Mouse (Mus musculus): Measurements from ENCODE around the gene Napsa. TPM values are rescaled to one million over a fixed set of nuclear protein-coding genes. Genes with fewer than 3 reads are reported as not detected.

Gene Napsa
- total RNA-seq, 1 experiment from 2014 or later: 55.1 TPM

DNA sequence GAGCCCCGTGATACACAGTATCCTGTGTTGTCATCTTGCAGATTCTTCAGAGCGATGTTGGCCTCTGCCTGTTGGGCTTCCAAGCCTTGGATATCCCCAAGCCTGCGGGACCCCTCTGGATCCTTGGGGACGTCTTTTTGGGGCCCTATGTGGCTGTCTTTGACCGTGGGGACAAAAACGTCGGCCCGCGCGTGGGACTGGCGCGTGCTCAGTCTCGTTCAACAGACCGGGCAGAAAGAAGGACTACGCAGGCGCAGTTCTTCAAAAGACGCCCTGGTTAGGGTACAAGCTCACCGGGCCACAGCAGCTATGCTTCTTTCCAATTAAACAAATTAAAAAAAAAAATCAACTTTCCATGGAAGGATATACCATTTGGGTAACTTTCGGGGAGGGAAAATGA lies 14.3 kb downstream of the Napsa start:
- no peak for ATAC-seq (replicated peaks in 1 of 2; ENCODE audit: insufficient read depth in 1 of 2, low FRiP score in 2 of 2, low TSS enrichment in 1 of 2, low read depth in 1 of 2, poor library complexity in 2 of 2, severe bottlenecking in 2 of 2)

- no peak for ATAC-seq (replicated peaks in 1 of 2; ENCODE audit: insufficient read depth in 1 of 2, low FRiP score in 2 of 2, low TSS enrichment in 1 of 2, low read depth in 1 of 2, poor library complexity in 2 of 2, severe bottlenecking in 2 of 2)
Observed at GRCm38 (mm10) chr7:44586930-44587329, 14.8 kb downstream of the Napsa start.

GRCm38 (mm10) chr7:44587676-44588075 lies 15.5 kb downstream of the Napsa start:
- no peak for ATAC-seq (replicated peaks in 1 of 2; ENCODE audit: insufficient read depth in 1 of 2, low FRiP score in 2 of 2, low TSS enrichment in 1 of 2, low read depth in 1 of 2, poor library complexity in 2 of 2, severe bottlenecking in 2 of 2)

GRCm38 (mm10) chr7:44588338-44588737 lies 16.2 kb downstream of the Napsa start:
- ATAC-seq (replicated peaks in 1 of 2; ENCODE audit: insufficient read depth in 1 of 2, low FRiP score in 2 of 2, low TSS enrichment in 1 of 2, low read depth in 1 of 2, poor library complexity in 2 of 2, severe bottlenecking in 2 of 2): no peak

GRCm38 (mm10) chr7:44589149-44589548 lies 17.0 kb downstream of the Napsa start:
- ATAC-seq (replicated peaks in 1 of 2; ENCODE audit: insufficient read depth in 1 of 2, low FRiP score in 2 of 2, low TSS enrichment in 1 of 2, low read depth in 1 of 2, poor library complexity in 2 of 2, severe bottlenecking in 2 of 2): peak; percentile 23 to 36; a peak in 1 of 4 replicates

DNA sequence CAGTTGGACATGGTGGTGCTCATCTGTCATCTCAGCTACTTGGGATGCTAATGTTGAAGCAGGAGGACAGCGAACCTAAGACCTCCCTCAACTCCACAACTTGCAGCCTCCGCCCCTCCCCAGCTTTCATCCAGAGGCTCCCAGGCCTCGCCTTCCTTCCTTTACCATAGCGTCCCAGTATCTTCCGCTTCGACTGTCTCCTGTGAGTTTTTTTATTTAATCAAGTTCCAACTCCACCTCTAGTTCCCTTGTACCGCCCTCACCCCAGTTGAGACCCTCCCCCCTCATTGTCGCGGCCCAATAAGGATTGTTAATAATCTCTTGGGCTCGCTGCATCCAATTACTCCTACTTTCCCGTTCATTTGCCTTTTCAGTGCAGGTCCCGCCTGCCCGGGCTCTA lies 17.8 kb downstream of the Napsa start:
- ATAC-seq (replicated peaks in 1 of 2; ENCODE audit: insufficient read depth in 1 of 2, low FRiP score in 2 of 2, low TSS enrichment in 1 of 2, low read depth in 1 of 2, poor library complexity in 2 of 2, severe bottlenecking in 2 of 2): no peak

GRCm38 (mm10) chr7:44590402-44591347 lies 18.5 kb downstream of the Napsa start, which contains the start of gene Kcnc3:
Kcnc3 (plus strand) TSS chr7:44590664.
- peak; percentile 88 to 92 for ATAC-seq (replicated peaks in 1 of 2; ENCODE audit: insufficient read depth in 1 of 2, low FRiP score in 2 of 2, low TSS enrichment in 1 of 2, low read depth in 1 of 2, poor library complexity in 2 of 2, severe bottlenecking in 2 of 2)

GRCm38 (mm10) chr7:44591348-44592116 lies 19.4 kb downstream of the Napsa start:
- ATAC-seq (replicated peaks in 1 of 2; ENCODE audit: insufficient read depth in 1 of 2, low FRiP score in 2 of 2, low TSS enrichment in 1 of 2, low read depth in 1 of 2, poor library complexity in 2 of 2, severe bottlenecking in 2 of 2): no peak

GRCm38 (mm10) chr7:44593051-44593450 lies 20.9 kb downstream of the Napsa start:
- no peak for ATAC-seq (replicated peaks in 1 of 2; ENCODE audit: insufficient read depth in 1 of 2, low FRiP score in 2 of 2, low TSS enrichment in 1 of 2, low read depth in 1 of 2, poor library complexity in 2 of 2, severe bottlenecking in 2 of 2)

GRCm38 (mm10) chr7:44593775-44594174 lies 21.6 kb downstream of the Napsa start:
- peak in 1 of 2 experiments; percentile 38; a peak in 1 of 4 replicates for ATAC-seq (replicated peaks in 1 of 2; ENCODE audit: insufficient read depth in 1 of 2, low FRiP score in 2 of 2, low TSS enrichment in 1 of 2, low read depth in 1 of 2, poor library complexity in 2 of 2, severe bottlenecking in 2 of 2)

GRCm38 (mm10) chr7:44594291-44594690 lies 22.1 kb downstream of the Napsa start:
- ATAC-seq (replicated peaks in 1 of 2; ENCODE audit: insufficient read depth in 1 of 2, low FRiP score in 2 of 2, low TSS enrichment in 1 of 2, low read depth in 1 of 2, poor library complexity in 2 of 2, severe bottlenecking in 2 of 2): no peak

GRCm38 (mm10) chr7:44595131-44595561 lies 23.0 kb downstream of the Napsa start:
- ATAC-seq (replicated peaks in 1 of 2; ENCODE audit: insufficient read depth in 1 of 2, low FRiP score in 2 of 2, low TSS enrichment in 1 of 2, low read depth in 1 of 2, poor library complexity in 2 of 2, severe bottlenecking in 2 of 2): no peak

DNA sequence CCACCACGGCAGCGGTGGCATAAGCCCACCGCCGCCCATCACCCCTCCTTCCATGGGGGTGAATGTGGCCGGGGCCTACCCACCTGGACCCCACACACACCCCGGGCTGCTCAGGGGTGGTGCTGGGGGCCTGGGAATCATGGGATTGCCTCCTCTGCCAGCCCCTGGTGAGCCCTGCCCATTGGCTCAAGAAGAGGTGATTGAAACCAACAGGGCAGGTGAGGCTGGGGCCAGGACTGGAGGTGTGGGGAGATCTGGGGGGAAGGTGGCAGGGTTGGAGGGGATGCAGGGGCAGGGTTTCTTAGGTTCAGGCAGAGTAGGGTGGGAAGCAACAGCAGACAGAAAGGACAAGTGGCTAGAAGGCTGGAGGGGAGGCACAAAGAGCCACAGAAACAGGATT lies 23.9 kb downstream of the Napsa start:
- no peak for ATAC-seq (replicated peaks in 1 of 2; ENCODE audit: insufficient read depth in 1 of 2, low FRiP score in 2 of 2, low TSS enrichment in 1 of 2, low read depth in 1 of 2, poor library complexity in 2 of 2, severe bottlenecking in 2 of 2)

DNA sequence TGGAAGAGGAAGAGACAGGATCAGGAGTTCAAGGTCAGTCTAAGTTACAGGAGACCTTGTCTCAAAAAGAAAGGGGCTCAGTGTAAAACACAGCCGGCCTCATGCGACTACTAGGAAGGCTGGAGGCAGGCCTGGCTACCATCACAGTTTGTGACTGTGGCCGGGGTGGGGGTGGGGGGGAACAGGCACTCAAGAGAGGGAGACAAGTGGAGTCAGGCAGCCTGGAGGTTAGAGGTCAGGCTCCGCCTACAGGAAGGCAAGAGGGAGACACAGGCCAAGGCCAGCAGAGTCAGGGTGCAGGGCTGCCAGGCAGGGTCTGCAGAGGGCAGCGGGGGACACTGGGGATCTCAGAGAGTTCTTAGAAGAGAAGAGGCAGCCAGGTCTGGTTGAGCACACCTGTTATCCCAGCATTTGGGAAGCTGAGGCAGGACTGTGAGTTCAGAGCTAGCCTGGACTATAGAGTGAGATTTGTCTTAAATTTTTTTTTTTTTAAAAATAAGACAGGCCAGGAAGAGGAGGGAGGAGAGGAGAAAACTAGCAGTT lies 24.9 kb downstream of the Napsa start:
- ATAC-seq (replicated peaks in 1 of 2; ENCODE audit: insufficient read depth in 1 of 2, low FRiP score in 2 of 2, low TSS enrichment in 1 of 2, low read depth in 1 of 2, poor library complexity in 2 of 2, severe bottlenecking in 2 of 2): no peak

- no peak for ATAC-seq (replicated peaks in 1 of 2; ENCODE audit: insufficient read depth in 1 of 2, low FRiP score in 2 of 2, low TSS enrichment in 1 of 2, low read depth in 1 of 2, poor library complexity in 2 of 2, severe bottlenecking in 2 of 2)
Observed at GRCm38 (mm10) chr7:44597666-44598065, 25.5 kb downstream of the Napsa start.

DNA sequence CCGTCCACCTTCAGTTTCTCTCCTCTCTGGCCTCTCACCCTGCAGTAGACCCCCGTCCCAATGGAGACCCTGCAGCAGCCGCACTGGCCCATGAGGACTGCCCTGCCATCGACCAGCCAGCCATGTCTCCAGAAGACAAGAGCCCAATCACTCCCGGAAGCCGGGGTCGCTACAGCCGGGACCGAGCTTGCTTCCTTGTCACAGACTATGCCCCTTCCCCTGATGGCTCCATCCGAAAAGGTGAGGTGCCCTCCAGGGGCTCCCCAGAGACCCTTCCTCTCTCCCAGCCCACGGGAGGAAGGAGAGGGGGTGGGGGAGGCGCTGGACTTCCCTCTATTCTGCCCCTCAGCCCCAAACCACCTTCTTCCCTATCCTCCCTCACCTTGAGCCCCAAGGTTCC lies 26.2 kb downstream of the Napsa start:
- ATAC-seq (replicated peaks in 1 of 2; ENCODE audit: insufficient read depth in 1 of 2, low FRiP score in 2 of 2, low TSS enrichment in 1 of 2, low read depth in 1 of 2, poor library complexity in 2 of 2, severe bottlenecking in 2 of 2): no peak

DNA sequence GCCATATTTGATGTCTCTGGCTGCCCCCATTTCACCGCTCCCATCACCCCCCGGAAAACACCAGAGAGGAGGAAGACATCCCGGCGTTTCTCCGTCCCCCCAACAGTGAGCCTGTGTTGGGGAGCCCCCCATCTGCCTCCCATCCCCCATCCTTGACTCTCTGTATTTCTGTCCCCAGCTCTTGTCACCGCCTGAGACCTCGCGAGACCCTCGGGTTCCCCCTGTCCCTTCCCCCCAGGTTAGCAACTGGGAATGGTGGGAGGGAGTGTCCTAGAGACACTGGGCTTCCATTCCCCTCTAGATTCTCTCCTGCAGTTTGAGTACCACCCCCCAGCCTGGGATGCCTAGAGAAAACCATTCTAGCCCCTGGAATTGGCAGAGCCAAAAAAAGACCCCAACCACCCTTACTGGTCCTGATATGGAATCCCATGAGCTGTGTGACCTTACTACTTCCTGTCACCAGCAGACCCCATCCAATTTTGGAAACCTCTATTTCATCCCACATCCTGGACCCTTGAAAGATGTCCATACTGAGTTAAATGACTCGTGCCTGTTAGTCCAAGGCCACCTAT lies 28.6 kb downstream of the Napsa start:
- ATAC-seq (replicated peaks in 1 of 2; ENCODE audit: insufficient read depth in 1 of 2, low FRiP score in 2 of 2, low TSS enrichment in 1 of 2, low read depth in 1 of 2, poor library complexity in 2 of 2, severe bottlenecking in 2 of 2): no peak

DNA sequence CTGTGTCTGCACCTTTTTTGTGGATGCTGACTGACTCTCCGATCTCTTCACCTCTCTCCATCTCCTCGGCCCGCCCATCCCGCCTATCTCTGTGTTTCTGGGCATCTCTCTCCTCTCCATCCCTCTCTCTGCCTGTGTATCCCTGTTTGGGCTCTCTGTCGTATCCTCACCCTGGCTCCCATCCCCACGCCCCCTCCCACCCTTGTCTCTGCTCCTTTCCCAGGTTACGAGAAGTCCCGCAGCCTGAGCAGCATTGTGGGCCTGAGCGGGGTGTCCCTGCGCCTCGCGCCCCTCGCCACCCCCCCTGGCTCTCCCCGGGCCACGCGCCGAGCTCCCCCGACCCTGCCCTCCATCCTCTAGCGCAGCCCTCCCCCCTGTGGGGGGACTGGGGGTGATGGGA lies 29.5 kb downstream of the Napsa start:
- ATAC-seq (replicated peaks in 1 of 2; ENCODE audit: insufficient read depth in 1 of 2, low FRiP score in 2 of 2, low TSS enrichment in 1 of 2, low read depth in 1 of 2, poor library complexity in 2 of 2, severe bottlenecking in 2 of 2): no peak

Measured in hematopoietic stem cell, adult 5-6 weeks (primary cell).